Mouse (Mus musculus) myocyte (in vitro differentiated cells): ENCODE measurements around the gene Nid2.

Experiments
- E2F4 ChIP-seq: IDR thresholded peaks from one replicate; pipeline ENCODE4 v1.6.1; 2011; ENCODE audit warnings: mild to moderate bottlenecking, control low read depth, moderate library complexity; ENCODE audit not compliant: insufficient read depth
- MAX ChIP-seq: IDR thresholded peaks from one replicate; pipeline ENCODE4 v1.6.1; 2011; ENCODE audit warnings: low read depth, mild to moderate bottlenecking, control low read depth
- MYOD1 ChIP-seq, 3 experiments: IDR thresholded peaks; one replicate each; pipeline ENCODE4 v1.6.1; 2011; ENCODE audit warnings: control low read depth in 2 of 3, low read depth in 2 of 3, mild to moderate bottlenecking in 2 of 3, moderate library complexity in 1 of 3; ENCODE audit not compliant: insufficient read length in 2 of 3, control insufficient read depth in 1 of 3
- POLR2A ChIP-seq: IDR thresholded peaks from one replicate; pipeline ENCODE4 v1.6.1; 2011; ENCODE audit warnings: low read depth, mild to moderate bottlenecking, control low read depth, moderate library complexity; ENCODE audit not compliant: insufficient read length
- POLR2AphosphoS2 ChIP-seq: IDR thresholded peaks from one replicate; pipeline ENCODE4 v1.6.1; 2011; ENCODE audit warnings: low read depth, control low read depth; ENCODE audit not compliant: insufficient read length
- REST ChIP-seq: IDR thresholded peaks from one replicate; pipeline ENCODE4 v1.6.1; 2011; ENCODE audit warnings: mild to moderate bottlenecking, control low read depth, moderate library complexity; ENCODE audit not compliant: insufficient read depth, insufficient read length
- TCF12 ChIP-seq: IDR thresholded peaks from one replicate; pipeline ENCODE4 v1.6.1; 2011; ENCODE audit warnings: mild to moderate bottlenecking, control low read depth; ENCODE audit not compliant: poor library complexity, insufficient read depth, severe bottlenecking
- USF1 ChIP-seq: IDR thresholded peaks from one replicate; pipeline ENCODE4 v1.6.1; 2011; ENCODE audit warnings: low read depth, mild to moderate bottlenecking, control low read depth, moderate library complexity

DNA sequence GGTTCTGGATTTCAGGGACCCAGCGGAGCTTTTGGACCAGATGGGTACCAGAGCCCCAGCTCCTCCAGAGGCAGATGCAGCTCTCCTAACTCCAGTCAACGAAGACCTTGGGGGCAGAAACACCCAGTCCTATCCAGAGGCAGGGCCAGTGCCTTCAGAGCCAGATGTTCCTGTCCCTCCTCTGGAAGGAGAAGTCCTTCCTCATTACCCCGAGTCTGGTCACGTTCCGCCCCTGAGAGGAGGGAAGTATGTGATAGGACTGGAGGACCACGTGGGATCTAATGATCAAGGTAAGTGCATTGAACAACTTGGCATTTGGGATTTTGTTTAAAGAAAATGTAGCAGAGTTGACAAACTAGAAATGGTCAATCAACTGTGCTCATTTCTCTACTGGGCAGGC is 17.6 kb downstream of the Nid2 start:
- TF ChIP-seq POLR2A (no peak), MYOD1 (IDR thresholded peaks at IDR 0.05; ENCODE audit: control insufficient read depth in 1 of 3, insufficient read length in 2 of 3, low read depth in 2 of 3) (no peak), MAX (no peak), POLR2AphosphoS2 (no peak), TCF12 (no peak), USF1 (no peak), REST (no peak), E2F4 (no peak)
